Mouse (Mus musculus) lung, postnatal 0 days (tissue): ENCODE results near the gene Dpyd.

Source experiments
- CTCF ChIP-seq: IDR thresholded peaks from 2 replicates; pipeline ENCODE4 v1.5.1; 2016; ENCODE audit warnings: antibody characterized with exemption, mild to moderate bottlenecking
- EP300 ChIP-seq: IDR thresholded peaks from 2 replicates; pipeline ENCODE4 v1.6.1; 2016; ENCODE audit warnings: antibody characterized with exemption, mild to moderate bottlenecking, control low read depth

GRCm38 (mm10) chr3:119063642-119064041 lies 501.7 kb downstream of the Dpyd start:
- TF ChIP-seq EP300 (no peak), CTCF (no peak)
